Mouse (Mus musculus) G1E (cell line): ENCODE data around the gene Abtb1.

ENCODE experiments used
- CTCF ChIP-seq: IDR thresholded peaks from 2 replicates; pipeline ENCODE4 v1.5.1; 2012; ENCODE audit warnings: low read depth, low read length, inconsistent platforms, mixed read lengths
- GATA1 ChIP-seq: IDR thresholded peaks from 2 replicates; pipeline ENCODE4 v1.6.1; 2012; ENCODE audit warnings: borderline replicate concordance, low read length, inconsistent platforms, mixed read lengths
- TAL1 ChIP-seq: conservative IDR thresholded peaks from 2 replicates; pipeline ENCODE4 v1.6.1; 2012; ENCODE audit warnings: low read depth, low read length, inconsistent platforms, mixed read lengths

DNA sequence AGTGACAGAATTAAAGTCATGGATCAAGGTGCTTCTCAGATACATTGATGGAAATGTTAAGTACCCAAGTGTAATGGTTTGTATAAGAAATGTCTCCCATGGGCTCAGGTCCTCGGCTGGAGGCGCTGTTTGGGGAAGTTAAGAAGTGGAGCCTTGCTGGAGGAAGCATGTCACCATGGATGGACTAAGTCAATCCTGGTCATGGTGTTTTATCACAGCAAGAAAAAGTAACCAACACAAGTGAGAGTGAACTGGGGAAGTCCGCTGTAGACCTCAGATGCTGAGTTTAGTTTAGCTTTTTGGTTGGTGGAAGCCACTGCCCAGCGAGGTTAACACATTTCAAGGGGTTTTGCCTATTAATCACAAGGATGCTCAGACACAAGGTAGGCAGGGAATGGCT, 12.2 kb downstream of the Abtb1 start:
- TF ChIP-seq CTCF (no peak), TAL1 (no peak), GATA1 (no peak)
